Mouse (Mus musculus) limb, embryonic 11.5 days (tissue): ENCODE measurements around the gene Mgst3. TPM values are rescaled to one million over a fixed set of nuclear protein-coding genes. Genes with fewer than 3 reads are reported as not detected.
"Not testable (repeated sequence)": the region's sequence is repeated elsewhere in the genome, so short reads cannot be mapped to it uniquely, and the experiment has no call there.

ENCODE experiments used
- ATAC-seq: fragments of 200-750 bp; cut with Nextera tagmentation; 2 replicates; pipeline ENCODE4 v1.8.0; 2017; ENCODE audit warnings: low read depth; ENCODE audit not compliant: insufficient number of reproducible peaks, low FRiP score, low TSS enrichment
- DNase-seq: peaks from one replicate; pipeline ENCODE4 v3.0.0-alpha.2; 2015; ENCODE audit warnings: low spot score
- H3K27ac ChIP-seq: fragments of 300-500 bp; sonication (generic); replicated peaks from 2 replicates; pipeline ENCODE4 v1.5.1; 2014; ENCODE audit warnings: low read depth, mild to moderate bottlenecking, low read length
- H3K27me3 ChIP-seq: fragments of 300-500 bp; sonication (generic); 2 replicates; pipeline ENCODE4 v1.6.1; 2014; ENCODE audit warnings: mild to moderate bottlenecking, low read length, mixed read lengths; ENCODE audit not compliant: control insufficient read depth, insufficient read depth
- H3K36me3 ChIP-seq: fragments of 300-500 bp; sonication (generic); 2 replicates; pipeline ENCODE4 v1.6.1; 2014; ENCODE audit warnings: mild to moderate bottlenecking, low read length, moderate library complexity, mixed read lengths; ENCODE audit not compliant: control insufficient read depth, insufficient read depth
- H3K4me1 ChIP-seq: fragments of 300-500 bp; sonication (generic); 2 replicates; pipeline ENCODE4 v1.6.1; 2014; ENCODE audit warnings: low read length, mixed read lengths; ENCODE audit not compliant: control insufficient read depth, insufficient read depth
- H3K4me2 ChIP-seq: fragments of 300-500 bp; sonication (generic); 2 replicates; pipeline ENCODE4 v1.6.1; 2014; ENCODE audit warnings: low read depth, mild to moderate bottlenecking, moderate library complexity; ENCODE audit not compliant: severe bottlenecking
- H3K4me3 ChIP-seq: fragments of 300-500 bp; sonication (generic); 2 replicates; pipeline ENCODE4 v1.5.1; 2014; ENCODE audit warnings: low read depth, low read length
- H3K9ac ChIP-seq: fragments of 300-500 bp; sonication (generic); 2 replicates; pipeline ENCODE4 v1.6.1; 2014; ENCODE audit warnings: mild to moderate bottlenecking, low read length
- H3K9me3 ChIP-seq: fragments of 300-500 bp; sonication (generic); 2 replicates; pipeline ENCODE4 v1.6.1; 2016; ENCODE audit warnings: low read length; ENCODE audit not compliant: control insufficient read depth
- WGBS: fragments of 180-500 bp; shearing (Covaris S2); extraction: QIAGEN DNeasy Blood & Tissue Kit; methylation state at CpG from one replicate; pipeline ENCODE4 v1.1.7; 2014; 5-methylcytosine and 5-hydroxymethylcytosine counted together
- polyA plus RNA-seq: library from polyadenylated mRNA; unstranded; fragments of >200 nt; fragmentation: Nextera tagmentation; extraction: Ambion mirVana; gene quantifications from 2 replicates; pipeline ENCODE4 v1.2.1, GENCODE M21; 2014

The Mgst3 gene
- polyA plus RNA-seq, 1 experiment from 2014 or later: 44.1 TPM

DNA sequence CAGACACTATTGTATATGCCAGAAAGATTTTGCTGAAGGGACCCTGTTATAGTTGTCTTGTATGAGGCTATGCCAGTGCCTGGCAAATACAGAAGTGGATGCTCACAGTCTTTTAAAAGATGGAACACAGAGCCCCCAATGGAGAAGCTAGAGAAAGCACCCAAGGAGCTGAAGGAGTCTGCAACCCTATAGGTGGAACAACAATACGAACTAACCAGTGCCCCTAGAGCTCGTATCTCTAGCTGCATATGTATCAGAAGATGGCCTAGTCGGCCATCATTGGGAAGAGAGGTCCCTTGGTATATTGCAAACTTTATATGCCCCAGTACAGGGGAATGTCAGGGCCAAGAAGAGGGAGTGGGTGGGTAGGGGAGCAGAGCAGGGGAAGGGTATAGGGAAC, 44.4 kb downstream of the Mgst3 start:
- not testable (repeated sequence) for H3K4me1 ChIP-seq, H3K27ac ChIP-seq, H3K9me3 ChIP-seq, H3K9ac ChIP-seq, H3K27me3 ChIP-seq, H3K36me3 ChIP-seq, ATAC-seq, H3K4me3 ChIP-seq, H3K4me2 ChIP-seq, DNase-seq
- WGBS: 66% methylated on average over 3 of the region's 3 CpGs

DNA sequence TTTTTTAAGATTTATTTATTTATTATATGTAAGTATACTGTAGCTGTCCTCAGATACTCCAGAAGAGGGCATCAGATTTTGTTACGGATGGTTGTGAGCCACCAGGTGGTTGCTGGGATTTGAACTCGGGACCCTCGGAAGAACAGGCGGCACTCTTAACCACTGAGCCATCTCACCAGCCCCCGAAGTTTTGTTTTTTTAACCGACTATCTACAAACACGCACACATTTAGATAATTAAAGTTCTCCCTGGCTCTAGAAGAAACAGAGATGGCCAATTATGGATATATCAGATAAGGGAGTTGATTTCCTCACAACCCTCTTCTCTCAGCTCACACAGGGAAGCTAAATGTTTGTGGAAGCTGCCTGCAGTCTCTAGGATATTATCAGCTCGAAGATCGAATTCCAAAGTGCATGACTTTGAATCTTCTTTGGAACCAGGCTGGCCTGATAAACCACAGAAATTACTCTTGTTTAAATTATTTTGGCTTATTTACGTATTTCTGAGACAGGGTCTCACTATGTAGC, 47.6 kb downstream of the Mgst3 start:
- not testable (repeated sequence) for H3K36me3 ChIP-seq, H3K9me3 ChIP-seq, H3K9ac ChIP-seq, H3K4me2 ChIP-seq, H3K4me3 ChIP-seq, DNase-seq, H3K4me1 ChIP-seq, H3K27ac ChIP-seq, ATAC-seq, H3K27me3 ChIP-seq
- 95% methylated on average over 10 of the region's 10 CpGs for WGBS

DNA sequence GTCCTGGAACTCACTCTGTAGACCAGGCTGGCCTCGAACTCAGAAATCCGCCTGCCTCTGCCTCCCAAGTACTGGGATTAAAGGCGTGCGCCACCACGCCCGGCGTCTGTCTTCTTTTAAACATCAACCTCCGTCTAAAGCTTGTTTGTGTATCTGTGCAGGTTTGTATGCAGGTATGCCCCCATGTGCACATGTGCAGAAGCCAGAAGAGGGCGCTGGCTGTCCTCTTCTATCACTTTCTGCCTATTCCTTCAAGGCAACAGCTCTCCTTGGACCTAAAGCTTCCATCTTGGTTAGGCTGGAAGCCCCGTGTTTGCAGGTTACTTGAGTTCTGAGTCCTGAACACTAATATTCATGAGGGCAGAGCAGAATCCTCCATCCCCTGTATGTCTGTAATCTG, 50.8 kb downstream of the Mgst3 start:
- no peak overlapping the region for H3K4me2 ChIP-seq
- H3K4me3 ChIP-seq: no peak overlapping the region
- no peaks in the 10 kb centered on the region for H3K36me3 ChIP-seq
- H3K27me3 ChIP-seq: no peaks in the 10 kb centered on the region
- H3K4me1 ChIP-seq: no peaks in the 10 kb centered on the region
- WGBS: 85% methylated on average over 10 of the region's 10 CpGs
- no peaks in the 10 kb centered on the region for H3K9me3 ChIP-seq
- no peak for DNase-seq
- ATAC-seq: no peak
- H3K27ac ChIP-seq: no peak overlapping the region
- H3K9ac ChIP-seq: no peak overlapping the region

DNA sequence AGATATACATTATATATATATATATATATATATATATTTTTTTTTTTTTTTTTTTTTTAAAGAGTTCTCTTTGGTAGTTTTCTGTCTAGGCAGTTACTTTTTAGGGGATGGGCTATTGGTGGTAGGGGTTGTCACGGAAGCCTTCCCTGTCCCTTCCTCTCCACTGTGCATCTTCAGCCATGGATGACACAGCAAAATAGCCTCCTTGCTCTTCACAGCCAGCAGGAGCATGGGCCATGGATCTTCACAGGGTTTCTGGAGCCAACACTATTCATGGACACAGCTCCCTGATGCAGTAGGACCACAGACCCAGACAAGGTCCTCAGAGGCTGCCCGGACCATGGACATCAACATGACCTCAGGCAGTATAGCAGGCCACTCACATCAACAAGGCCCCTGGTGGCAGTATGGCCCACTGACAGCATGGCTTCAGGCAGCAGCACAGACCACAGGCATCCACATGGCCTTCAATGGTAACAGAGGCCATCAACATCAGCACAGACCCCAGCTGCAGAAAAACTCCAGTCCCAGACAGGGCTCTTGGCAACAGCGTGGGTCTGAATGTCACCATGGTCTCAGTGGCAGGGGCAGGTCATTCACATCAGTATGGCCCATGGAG, 52.6 kb downstream of the Mgst3 start:
- Histone ChIP-seq H3K36me3 (no peaks in the 10 kb centered on the region), H3K27ac (no peak overlapping the region), H3K4me3 (no peak overlapping the region), H3K4me1 (no peaks in the 10 kb centered on the region), H3K9ac (no peak overlapping the region), H3K9me3 (no peaks in the 10 kb centered on the region), H3K4me2 (no peak overlapping the region), H3K27me3 (no peaks in the 10 kb centered on the region)
- ATAC-seq (no peak), DNase-seq (no peak)
- 93% methylated on average over 3 of the region's 3 CpGs for WGBS

DNA sequence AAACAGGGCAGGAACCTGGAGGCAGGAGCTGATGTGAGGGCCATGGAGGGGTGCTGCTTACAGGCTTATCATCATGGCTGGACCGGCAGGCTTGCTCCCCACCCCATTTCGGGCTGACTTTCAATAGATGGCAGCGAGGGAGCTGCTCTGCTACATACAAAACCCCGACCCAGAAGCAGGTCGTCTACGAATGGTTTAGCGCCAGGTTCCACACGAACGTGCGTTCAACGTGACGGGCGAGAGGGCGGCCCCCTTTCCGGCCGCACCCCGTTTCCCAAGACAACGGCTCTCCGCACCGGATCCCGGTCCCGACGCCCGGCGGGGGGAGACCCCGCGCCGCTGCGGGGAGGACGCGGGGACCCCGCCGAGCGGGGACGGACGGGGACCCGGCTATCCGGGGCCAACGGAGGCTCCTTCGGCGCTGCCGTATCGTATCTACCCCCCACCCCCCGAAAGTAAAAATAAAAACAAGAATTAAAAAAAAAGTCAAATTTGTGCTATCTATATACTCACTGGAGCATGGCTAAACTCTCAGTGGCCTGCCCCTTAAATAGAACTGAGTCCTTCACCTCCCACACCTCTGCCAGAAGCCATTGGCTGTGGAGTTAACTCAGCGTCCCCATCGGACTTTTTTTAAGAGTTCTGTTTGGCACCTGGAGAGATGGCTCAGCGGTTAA, 53.4 kb downstream of the Mgst3 start:
- peak overlapping the region; percentile 37 for H3K9ac ChIP-seq
- DNase-seq: peak; percentile 38
- 0 out of 2 replicates have a peak, but pooled peaks have one; percentile 41 for ATAC-seq

DNA sequence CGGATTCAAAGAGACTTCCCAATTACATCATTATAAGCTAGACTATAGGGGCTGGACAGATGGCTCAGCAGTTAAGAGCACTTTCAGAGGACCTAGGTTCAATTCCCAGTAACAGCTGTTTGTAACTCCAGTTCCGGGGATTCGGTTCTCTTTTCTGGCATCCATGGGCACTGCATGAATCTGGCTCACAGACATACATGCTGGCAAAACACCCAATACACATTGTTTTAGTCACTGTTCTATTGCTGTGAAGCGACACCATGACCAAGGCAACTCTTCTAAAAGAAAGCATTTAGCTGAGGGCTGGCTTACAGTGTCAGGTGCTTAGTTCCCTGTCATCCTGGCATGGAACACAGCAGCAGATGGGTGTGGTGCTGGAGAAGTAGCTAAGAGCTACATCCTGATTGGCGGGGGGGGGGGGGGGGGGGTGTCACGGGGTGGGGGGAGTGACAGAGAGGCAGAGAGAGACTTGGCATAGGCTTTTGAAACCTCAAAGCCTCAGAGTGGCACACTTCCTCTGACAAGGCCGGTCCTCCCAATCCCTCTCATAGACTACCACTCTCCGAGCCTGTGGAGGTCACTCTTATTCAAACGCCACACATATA, 54.4 kb downstream of the Mgst3 start:
- 80% methylated on average over 8 of the region's 9 CpGs for WGBS
- Histone ChIP-seq H3K36me3 (no peaks in the 10 kb centered on the region), H3K4me1 (no peaks in the 10 kb centered on the region), H3K9me3 (no peaks in the 10 kb centered on the region), H3K4me3 (no peak overlapping the region), H3K27ac (no peak overlapping the region), H3K27me3 (no peaks in the 10 kb centered on the region), H3K9ac (no peak overlapping the region), H3K4me2 (no peak overlapping the region)
- DNase-seq: no peak
- no peak for ATAC-seq

More for the DNA sequence above, 53.4 kb downstream of the Mgst3 start:
- Histone ChIP-seq H3K4me3 (peak overlapping the region; percentile 35), H3K27me3 (no peaks in the 10 kb centered on the region), H3K36me3 (no peaks in the 10 kb centered on the region), H3K9me3 (no peaks in the 10 kb centered on the region), H3K4me1 (no peaks in the 10 kb centered on the region), H3K27ac (no peak overlapping the region), H3K4me2 (peak overlapping the region; percentile 64)
- WGBS: 3% methylated on average over 47 of the region's 47 CpGs

DNA sequence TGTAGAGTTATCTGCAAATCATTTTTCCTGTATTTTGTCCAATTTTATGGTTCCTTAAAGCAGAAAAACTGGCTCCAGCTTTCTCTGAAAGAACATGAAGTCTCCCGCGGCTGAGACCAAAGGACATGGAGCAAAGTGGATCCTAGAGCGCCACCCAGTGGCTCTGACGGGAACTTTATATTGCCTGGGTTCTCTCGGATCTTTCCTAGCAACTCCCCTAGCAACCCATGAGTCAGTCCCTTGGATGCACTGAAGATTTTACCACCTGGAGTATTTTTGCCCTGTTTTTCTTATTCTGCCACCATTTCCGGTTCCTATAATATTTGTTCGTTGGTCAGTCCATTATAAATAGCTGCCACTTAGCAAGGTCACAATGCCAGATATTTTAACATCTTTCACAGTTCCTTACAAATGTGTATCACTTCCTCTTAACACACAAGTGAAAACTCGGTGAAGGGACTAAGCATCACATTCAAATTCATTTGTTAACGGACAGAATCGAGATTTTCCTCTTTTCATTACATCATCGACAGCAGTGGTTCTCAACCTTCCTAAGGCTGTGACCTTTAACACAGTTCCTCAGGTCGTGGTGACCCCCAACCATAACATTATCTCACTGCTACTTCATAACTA, 56.1 kb downstream of the Mgst3 start:
- WGBS: 23% methylated on average over 12 of the region's 12 CpGs

DNA sequence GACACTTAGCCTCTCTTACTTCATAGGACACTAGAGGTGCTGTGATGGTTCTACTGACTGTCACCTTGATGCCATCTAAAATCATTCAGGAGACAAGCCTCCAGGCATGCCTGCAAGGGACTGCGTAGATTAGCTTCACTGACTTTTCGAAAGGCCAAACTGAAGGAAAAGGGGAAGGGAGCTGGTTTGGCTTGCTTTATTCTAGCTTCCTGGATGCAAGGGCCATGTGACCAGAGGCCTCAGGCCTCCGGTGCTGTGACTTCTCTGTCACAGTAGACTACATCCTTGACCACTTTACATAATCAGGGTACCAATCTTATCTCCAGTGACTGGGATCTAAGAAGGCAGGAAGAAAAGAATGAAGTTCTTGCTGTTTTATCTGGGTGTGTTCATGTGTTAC, 57.2 kb downstream of the Mgst3 start:
- DNase-seq: no peak
- H3K9me3 ChIP-seq: no peaks in the 10 kb centered on the region
- no peak overlapping the region for H3K27ac ChIP-seq
- no peak overlapping the region for H3K4me2 ChIP-seq
- no peak overlapping the region for H3K4me3 ChIP-seq
- H3K4me1 ChIP-seq: no peaks in the 10 kb centered on the region
- H3K27me3 ChIP-seq: no peaks in the 10 kb centered on the region
- no peak overlapping the region for H3K9ac ChIP-seq
- no peaks in the 10 kb centered on the region; the same call in 1 of the 2 replicates for H3K36me3 ChIP-seq
- WGBS: 83% methylated on average over 3 of the region's 3 CpGs
- no peak for ATAC-seq

More for the DNA sequence above, 56.1 kb downstream of the Mgst3 start:
- no peak overlapping the region for H3K27ac ChIP-seq
- no peaks in the 10 kb centered on the region for H3K27me3 ChIP-seq
- no peaks in the 10 kb centered on the region for H3K4me1 ChIP-seq
- no peaks in the 10 kb centered on the region; the same call in 1 of the 2 replicates for H3K36me3 ChIP-seq
- no peak overlapping the region for H3K9ac ChIP-seq
- H3K9me3 ChIP-seq: no peaks in the 10 kb centered on the region
- H3K4me3 ChIP-seq: no peak overlapping the region
- ATAC-seq (peak; percentile 61; the same call in 1 of the 2 replicates), DNase-seq (peak; percentile 91)
- no peak overlapping the region for H3K4me2 ChIP-seq
